Mouse (Mus musculus) liver, adult (tissue): ENCODE results near the gene Jsrp1.

Experiments
- GATA4 ChIP-seq: IDR thresholded peaks from 2 replicates; pipeline ENCODE4 v1.6.1; 2014; ENCODE audit warnings: mild to moderate bottlenecking, low read length; ENCODE audit not compliant: insufficient replicate concordance

Jsrp1 gene

DNA sequence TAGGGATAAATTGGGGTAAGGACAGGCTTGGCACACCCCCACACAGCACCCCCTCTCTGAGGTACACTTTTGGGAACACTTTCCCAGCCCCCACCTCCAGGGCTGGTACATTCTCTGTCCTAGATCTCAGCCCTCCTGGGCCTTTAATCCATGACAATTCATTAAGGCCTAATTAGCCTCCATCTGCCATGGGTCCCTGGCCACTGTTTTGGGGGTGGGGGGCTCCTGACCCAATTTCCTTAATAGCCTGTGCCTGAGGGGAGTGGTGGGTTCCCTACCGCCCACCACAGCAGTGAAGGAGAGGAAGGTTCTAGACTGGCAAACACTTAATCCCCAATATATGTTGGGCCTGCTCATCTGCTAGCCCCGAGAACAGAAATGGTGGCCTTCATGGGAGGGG lies 28.4 kb upstream of the Jsrp1 start:
- TF ChIP-seq GATA4: no peak

GRCm38 (mm10) chr10:80839848-80840247 lies 26.6 kb upstream of the Jsrp1 start:
- no peak for TF ChIP-seq GATA4

DNA sequence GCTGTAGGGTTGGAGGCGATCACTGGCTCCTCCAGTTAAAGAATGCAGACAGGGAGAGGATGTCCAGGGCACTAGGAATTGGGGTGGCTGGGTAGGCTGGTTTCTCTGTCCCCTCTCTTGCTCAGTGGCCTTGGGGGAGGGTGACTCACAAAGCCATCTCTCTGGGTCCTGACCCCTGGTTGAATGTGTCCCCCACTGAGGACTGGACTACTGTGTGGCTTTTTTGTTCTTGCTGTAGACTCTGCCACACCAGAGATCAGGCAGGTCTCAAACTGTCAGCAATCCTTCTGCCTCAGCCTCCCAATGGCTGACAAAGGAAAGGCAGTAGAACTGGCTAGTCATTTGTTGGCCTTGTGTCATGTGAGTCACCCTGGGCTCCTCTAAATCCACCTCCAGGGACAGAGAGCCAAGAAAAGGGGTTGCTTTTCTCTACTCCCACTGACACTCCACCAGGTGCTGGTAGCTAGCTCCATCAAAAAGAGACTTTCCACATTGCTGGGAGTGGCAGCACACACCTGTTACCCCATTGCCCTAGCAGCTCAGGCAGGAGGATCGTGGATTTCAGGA lies 25.1 kb upstream of the Jsrp1 start:
- TF ChIP-seq GATA4: no peak

- TF ChIP-seq GATA4: no peak
These were observed 24.5 kb upstream of the Jsrp1 start for GRCm38 (mm10) chr10:80837827-80838226.

GRCm38 (mm10) chr10:80836949-80837379 lies 23.7 kb upstream of the Jsrp1 start:
- TF ChIP-seq GATA4: no peak

- TF ChIP-seq GATA4: no peak
These were observed 22.3 kb upstream of the Jsrp1 start for GRCm38 (mm10) chr10:80835617-80836016.

DNA sequence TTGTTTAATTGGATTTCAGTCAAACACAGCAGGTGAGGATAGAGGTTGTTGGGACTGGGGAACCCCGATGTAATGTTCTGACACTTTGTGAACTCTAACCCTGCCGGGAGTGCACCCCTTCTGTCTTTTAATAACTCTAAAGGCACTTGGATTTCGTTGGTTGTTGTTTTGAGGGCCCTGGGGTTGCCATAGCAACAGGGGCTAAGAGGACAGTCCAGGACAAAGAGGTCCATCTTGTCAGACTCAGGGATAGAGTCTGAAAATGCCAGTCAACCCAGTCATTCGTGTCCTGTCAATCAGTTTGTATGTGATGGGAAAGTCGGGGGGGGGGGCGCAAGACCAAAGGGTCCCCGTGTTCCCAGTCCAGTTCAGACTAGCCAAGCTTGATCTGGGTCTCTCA lies 19.5 kb upstream of the Jsrp1 start:
- TF ChIP-seq GATA4: no peak

GRCm38 (mm10) chr10:80831136-80831535 lies 17.8 kb upstream of the Jsrp1 start:
- TF ChIP-seq GATA4: peak; percentile 67; the same call in 1 of the 2 replicates

- no peak for TF ChIP-seq GATA4
These were observed 16.3 kb upstream of the Jsrp1 start for GRCm38 (mm10) chr10:80829359-80830278.

GRCm38 (mm10) chr10:80827870-80828420 lies 14.6 kb upstream of the Jsrp1 start:
- no peak for TF ChIP-seq GATA4

DNA sequence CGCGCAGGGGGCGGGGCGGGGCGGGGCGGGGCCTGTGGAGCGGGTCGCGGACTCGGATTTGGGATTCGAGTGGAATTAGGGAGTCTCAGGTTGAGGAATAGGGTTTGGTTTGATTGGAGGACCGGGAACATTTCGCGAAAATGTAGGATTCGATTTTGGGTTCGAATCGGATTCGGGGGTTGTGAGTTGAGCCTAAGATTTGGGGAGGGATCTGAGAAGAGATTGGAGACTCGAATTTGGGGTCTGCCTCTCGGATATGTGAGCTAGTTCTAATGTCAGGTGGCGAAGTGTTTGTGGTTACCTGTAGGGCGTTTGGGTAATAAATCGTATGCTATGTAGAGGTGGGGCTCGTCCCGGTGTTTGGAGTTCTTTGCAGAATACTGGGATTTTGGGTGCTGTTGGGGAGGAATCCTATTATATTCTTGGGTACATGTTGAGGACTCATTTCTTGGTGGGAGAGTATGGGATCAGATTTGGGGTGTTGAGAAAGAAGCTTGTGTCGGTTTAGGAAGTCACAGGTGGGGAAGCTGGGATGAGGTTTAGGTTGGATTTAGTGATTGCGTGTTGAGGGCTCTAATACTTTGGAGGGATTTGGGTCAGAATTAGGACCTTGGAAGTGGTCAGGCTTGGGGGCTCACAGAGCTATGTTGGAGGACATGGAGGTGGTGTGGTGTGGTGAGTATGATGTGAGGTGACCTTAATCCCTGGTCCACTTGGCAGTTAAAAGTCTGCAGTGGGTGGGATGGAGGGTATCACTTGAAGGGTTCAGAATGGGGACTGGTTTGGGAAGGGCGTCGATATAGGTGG lies 14.0 kb upstream of the Jsrp1 start:
- TF ChIP-seq GATA4: no peak

DNA sequence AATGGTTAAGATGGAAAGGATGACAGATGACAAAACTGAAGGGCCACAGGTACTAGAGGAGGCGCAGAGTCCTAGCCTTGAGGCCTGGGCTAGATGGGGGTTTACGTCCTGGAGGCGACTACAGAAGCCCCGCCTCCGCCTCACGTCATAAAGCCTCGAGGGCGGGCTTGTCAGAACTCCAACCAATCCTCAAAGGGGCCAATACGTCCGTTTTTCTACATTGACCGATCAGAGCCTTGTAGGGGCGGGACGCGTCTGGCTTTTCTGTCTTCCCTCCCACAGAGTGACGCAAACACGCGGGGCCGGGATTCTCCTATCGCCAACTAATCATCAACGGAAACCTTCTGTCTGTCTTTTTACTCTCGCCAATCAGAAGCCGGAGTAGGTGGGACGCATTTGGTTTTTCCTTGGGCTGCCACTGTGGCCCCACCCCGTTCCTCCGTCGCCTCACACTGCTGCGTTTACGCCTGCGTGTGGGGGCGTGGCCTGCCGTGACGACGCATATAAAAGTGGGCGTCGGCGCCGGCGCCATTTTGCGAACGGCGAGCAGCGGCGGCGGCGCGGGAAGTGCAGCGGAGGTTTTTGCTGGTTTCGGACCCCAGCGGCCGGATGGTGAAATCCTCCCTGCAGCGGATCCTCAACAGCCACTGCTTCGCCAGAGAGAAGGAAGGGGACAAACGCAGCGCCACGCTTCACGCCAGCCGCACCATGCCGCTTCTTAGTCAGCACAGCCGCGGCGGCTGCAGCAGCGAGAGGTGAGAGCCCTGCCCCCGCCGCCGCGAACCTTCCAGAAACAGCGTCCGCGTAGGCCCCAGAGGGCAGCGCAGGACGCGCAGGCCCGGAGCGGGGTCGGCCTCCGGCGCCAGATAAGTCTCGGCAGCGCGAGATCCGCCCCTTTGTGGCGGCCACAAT lies 13.1 kb upstream of the Jsrp1 start, which contains the start of gene Oaz1:
Gene Oaz1, plus strand, starts transcription at position 506 of the 912 bp plus-strand sequence.
- TF ChIP-seq GATA4: peak; percentile 47; the same call in 1 of the 2 replicates

DNA sequence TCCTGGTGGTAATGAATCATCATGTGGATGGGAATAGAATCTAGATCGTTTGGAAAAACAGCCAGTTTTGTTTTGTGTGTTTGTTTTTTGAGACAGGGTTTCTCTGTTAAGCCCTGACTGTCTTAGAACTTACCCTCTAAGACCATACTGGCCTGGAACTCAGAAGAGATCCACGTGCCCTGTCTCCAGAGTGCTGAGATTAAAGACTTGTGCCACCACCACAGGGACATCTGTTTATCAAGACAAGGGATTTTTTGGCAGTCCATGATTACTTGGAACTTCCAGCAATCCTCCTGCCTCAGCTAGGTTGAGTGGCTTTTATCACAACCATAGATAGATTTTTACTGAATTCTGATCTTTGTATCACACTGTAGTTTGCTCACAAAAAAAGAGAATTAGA lies 11.5 kb upstream of the Jsrp1 start:
- TF ChIP-seq GATA4: no peak
